Mouse (Mus musculus) skeletal muscle tissue, adult 2 months (tissue): ENCODE measurements around the gene Vmn2r101.

ENCODE experiments used
- DNase-seq: peaks from one replicate; pipeline ENCODE4 v3.0.0-alpha.2; 2012; ENCODE audit warnings: low read depth, low spot score

The Vmn2r101 gene

GRCm38 (mm10) chr17:19576927-19577326 is at the start of gene Vmn2r101:
Gene Vmn2r101 (plus strand): TSS chr17:19577227.
- DNase-seq: no peak

GRCm38 (mm10) chr17:19629328-19629727 is 52.3 kb downstream of the Vmn2r101 start:
- DNase-seq: no peak

GRCm38 (mm10) chr17:19658447-19658846 is 81.4 kb downstream of the Vmn2r101 start:
- no peak for DNase-seq

GRCm38 (mm10) chr17:19660028-19660427 is 83.0 kb downstream of the Vmn2r101 start, which contains the start of gene Vmn2r102:
Gene Vmn2r102 (plus strand): TSS chr17:19660328.
- DNase-seq: no peak
